Mouse (Mus musculus) midbrain, postnatal 0 days (tissue): ENCODE measurements at regions not wholly inside any gene's neighbourhood (a gene's known extent, or its start where the extent isn't known, plus 50 kb on each side); places are given as distances from the start of the nearest gene placed in this dataset.

Source experiments
- ATAC-seq: fragments of 200-750 bp; cut with Nextera tagmentation; 2 replicates; pipeline ENCODE4 v1.8.0; 2017; ENCODE audit warnings: moderate number of reproducible peaks, mild to moderate bottlenecking, moderate TSS enrichment, moderate library complexity; ENCODE audit not compliant: low FRiP score
- DNase-seq: peaks from one replicate; pipeline ENCODE4 v3.0.0-alpha.2; 2015; ENCODE audit warnings: low spot score
- H3K27ac ChIP-seq: fragments of 300-500 bp; sonication (generic); 2 replicates; pipeline ENCODE4 v1.5.1; 2014; ENCODE audit warnings: low read depth, mild to moderate bottlenecking, low read length, mixed read lengths
- H3K27me3 ChIP-seq: fragments of 300-500 bp; sonication (generic); 2 replicates; pipeline ENCODE4 v1.6.1; 2014; ENCODE audit warnings: low read length, control low read depth, mixed read lengths; ENCODE audit not compliant: insufficient read depth
- H3K36me3 ChIP-seq: fragments of 300-500 bp; sonication (generic); 2 replicates; pipeline ENCODE4 v1.6.1; 2014; ENCODE audit warnings: low read length, control low read depth, mixed read lengths; ENCODE audit not compliant: insufficient read depth
- H3K4me1 ChIP-seq: fragments of 300-500 bp; sonication (generic); 2 replicates; pipeline ENCODE4 v1.6.1; 2014; ENCODE audit warnings: mild to moderate bottlenecking, control low read depth, antibody characterized with exemption, low read length, mixed read lengths; ENCODE audit not compliant: insufficient read depth
- H3K4me2 ChIP-seq: fragments of 300-500 bp; sonication (generic); 2 replicates; pipeline ENCODE4 v1.6.1; 2014; ENCODE audit warnings: low read depth, mild to moderate bottlenecking, low read length, mixed read lengths; ENCODE audit not compliant: poor library complexity, severe bottlenecking
- H3K4me3 ChIP-seq: fragments of 300-500 bp; sonication (generic); 2 replicates; pipeline ENCODE4 v1.5.1; 2014; ENCODE audit warnings: low read depth, mild to moderate bottlenecking, low read length, moderate library complexity
- H3K9ac ChIP-seq: fragments of 300-500 bp; sonication (generic); replicated peaks from 2 replicates; pipeline ENCODE4 v1.6.1; 2014; ENCODE audit warnings: mild to moderate bottlenecking, low read length, moderate library complexity, mixed read lengths; ENCODE audit not compliant: poor library complexity, severe bottlenecking
- H3K9me3 ChIP-seq: fragments of 300-500 bp; sonication (generic); 2 replicates; pipeline ENCODE4 v1.6.1; 2016; ENCODE audit warnings: low read length, control low read depth
- CTCF ChIP-seq: IDR thresholded peaks from 2 replicates; pipeline ENCODE4 v1.5.1; 2016; ENCODE audit warnings: antibody characterized with exemption, mild to moderate bottlenecking
- WGBS: fragments of 180-500 bp; shearing (Covaris S2); extraction: QIAGEN DNeasy Blood & Tissue Kit; methylation state at CpG from one replicate; pipeline ENCODE4 v1.1.7; 2014; 5-methylcytosine and 5-hydroxymethylcytosine counted together

DNA sequence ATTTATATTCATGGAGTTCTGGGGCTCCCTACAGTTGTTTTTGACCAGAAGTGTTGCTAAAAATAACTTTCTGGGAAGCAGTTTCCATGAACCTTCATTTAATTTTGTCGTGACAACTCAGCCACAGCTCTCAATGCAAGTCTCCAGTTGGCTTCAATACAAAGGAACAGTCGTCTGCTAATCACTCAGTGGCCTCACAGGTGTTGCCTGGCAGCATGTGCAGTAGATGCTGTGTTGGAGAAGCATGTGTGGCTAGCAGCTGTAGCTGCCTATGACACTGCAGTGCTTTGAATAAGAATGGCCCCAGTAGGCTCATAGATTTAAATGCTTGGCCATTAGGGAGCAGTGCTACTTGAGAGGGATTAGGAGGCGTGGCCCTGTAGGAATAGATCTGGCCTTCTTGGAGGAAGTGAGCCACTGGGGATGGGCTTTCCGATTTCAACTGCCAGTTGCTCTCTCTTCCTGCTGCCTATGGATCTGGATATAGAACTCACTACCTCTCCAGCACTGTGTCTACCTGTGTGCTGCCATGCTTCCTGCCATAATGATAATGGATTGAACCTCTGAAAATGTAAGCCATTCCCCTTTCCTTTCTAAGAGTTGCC lies 428.5 kb upstream of the Prickle1 start:
- DNase-seq (peak; percentile 61), ATAC-seq (no peak)
- 55% methylated on average over 4 of the region's 4 CpGs for WGBS
- H3K27me3 ChIP-seq = no peaks in the 10 kb centered on the region
- TF ChIP-seq CTCF = no peak
- H3K9me3 ChIP-seq = no peaks in the 10 kb centered on the region
- no peak overlapping the region for H3K27ac ChIP-seq
- no peak overlapping the region for H3K4me3 ChIP-seq
- H3K36me3 ChIP-seq = no peaks in the 10 kb centered on the region
- no peak overlapping the region for H3K4me2 ChIP-seq
- H3K9ac ChIP-seq = no peak overlapping the region
- no peaks in the 10 kb centered on the region for H3K4me1 ChIP-seq

DNA sequence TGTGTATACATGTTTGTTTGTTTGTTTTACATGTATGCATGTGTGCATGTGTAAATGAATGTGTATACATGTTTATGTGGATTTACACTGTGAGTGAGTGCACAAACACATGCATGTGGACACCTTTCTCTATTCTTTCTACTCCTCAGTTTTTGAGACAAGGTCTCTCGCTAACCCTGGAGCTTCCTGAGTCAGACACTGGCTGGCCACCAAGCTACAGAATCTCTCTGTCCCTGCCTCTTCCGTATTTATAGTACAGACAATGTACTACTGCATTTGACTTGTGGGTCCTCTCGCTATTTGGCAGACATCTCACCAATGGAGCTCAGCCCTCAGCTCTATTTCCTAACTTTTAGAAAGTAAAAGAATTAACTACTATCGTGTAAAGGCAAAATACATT lies 427.8 kb upstream of the Prickle1 start:
- 81% methylated on average over 4 of the region's 4 CpGs for WGBS

DNA sequence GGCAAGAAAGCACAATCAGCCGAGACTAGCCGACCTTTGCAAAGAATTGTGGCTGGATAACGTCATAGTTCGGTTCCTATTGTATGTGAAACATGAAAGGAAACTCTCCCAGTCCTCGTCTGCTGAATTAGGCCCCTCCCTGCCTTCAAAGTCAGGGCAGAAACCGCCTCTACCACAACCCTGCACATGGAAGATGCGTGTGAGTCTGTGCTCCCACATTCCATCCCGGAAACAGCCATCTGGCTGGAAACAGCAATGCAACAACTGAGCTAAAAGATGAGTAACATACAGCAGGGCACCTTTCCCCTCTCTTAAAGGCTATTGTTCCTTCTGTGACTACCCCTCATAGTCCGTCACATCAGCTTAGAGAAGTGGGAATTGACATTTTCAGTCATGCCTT lies 422.1 kb upstream of the Prickle1 start:
- Histone ChIP-seq H3K4me2 (no peak overlapping the region), H3K36me3 (no peaks in the 10 kb centered on the region), H3K27ac (no peak overlapping the region), H3K9ac (no peak overlapping the region), H3K4me1 (no peaks in the 10 kb centered on the region), H3K9me3 (no peaks in the 10 kb centered on the region), H3K27me3 (no peaks in the 10 kb centered on the region), H3K4me3 (no peak overlapping the region)
- no peak for DNase-seq
- no peak for TF ChIP-seq CTCF
- no peak for ATAC-seq
- WGBS = 57% methylated on average over 9 of the region's 9 CpGs

More for the DNA sequence above, 427.8 kb upstream of the Prickle1 start:
- Histone ChIP-seq H3K4me3 (no peak overlapping the region), H3K4me2 (no peak overlapping the region), H3K9me3 (no peaks in the 10 kb centered on the region), H3K4me1 (no peaks in the 10 kb centered on the region), H3K27me3 (no peaks in the 10 kb centered on the region), H3K9ac (no peak overlapping the region), H3K27ac (no peak overlapping the region), H3K36me3 (no peaks in the 10 kb centered on the region)
- DNase-seq (no peak), ATAC-seq (no peak)
- no peak for TF ChIP-seq CTCF

DNA sequence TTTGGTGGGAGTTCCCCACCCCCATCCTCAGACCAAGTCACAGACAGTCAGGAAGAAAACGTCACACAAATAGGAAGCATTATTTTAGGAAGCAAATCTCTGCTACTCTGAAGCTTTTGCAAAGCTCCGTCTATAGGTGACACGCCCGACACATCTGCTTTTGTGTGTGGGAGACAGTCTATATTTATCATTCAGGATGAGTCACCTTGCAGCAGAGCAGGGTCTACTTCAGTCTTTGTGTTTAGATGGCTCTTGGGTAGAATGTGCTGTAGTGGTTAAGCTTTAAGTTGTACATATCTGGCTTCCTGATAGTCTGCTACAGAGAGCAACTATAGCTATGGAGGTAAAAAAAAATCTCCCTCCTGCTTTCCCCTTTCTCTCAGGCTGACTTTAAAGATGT lies 415.8 kb upstream of the Prickle1 start:
- Histone ChIP-seq H3K36me3 (no peaks in the 10 kb centered on the region), H3K4me2 (no peak overlapping the region), H3K9ac (no peak overlapping the region), H3K27me3 (no peaks in the 10 kb centered on the region), H3K9me3 (no peaks in the 10 kb centered on the region), H3K27ac (no peak overlapping the region), H3K4me3 (no peak overlapping the region), H3K4me1 (no peaks in the 10 kb centered on the region)
- no peak for TF ChIP-seq CTCF
- ATAC-seq (no peak), DNase-seq (no peak)
- WGBS = 67% methylated on average over 4 of the region's 4 CpGs

DNA sequence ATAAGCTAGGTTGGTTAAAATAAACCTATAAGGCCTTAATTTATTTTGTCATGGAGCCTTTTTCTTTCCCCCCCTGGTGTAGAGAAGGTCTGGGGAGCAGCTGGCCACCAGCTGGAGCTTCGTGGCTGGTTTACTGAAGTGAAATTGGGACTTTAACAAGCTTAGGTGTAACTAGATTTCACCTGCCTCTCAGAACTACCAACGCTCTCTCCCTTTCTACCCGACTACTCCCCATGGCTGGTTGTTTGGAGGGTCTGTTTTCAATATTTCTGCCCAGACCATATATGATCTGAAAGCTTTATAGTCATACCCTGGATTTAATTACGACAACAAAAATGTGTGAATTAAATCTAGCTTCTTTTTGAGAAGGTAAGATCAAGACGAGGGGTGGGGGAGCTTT lies 410.4 kb upstream of the Prickle1 start:
- H3K9ac ChIP-seq = no peak overlapping the region
- H3K36me3 ChIP-seq = no peaks in the 10 kb centered on the region
- no peak overlapping the region for H3K27ac ChIP-seq
- H3K27me3 ChIP-seq = no peaks in the 10 kb centered on the region
- H3K4me1 ChIP-seq = no peaks in the 10 kb centered on the region
- no peak for TF ChIP-seq CTCF
- ATAC-seq = no peak
- H3K4me2 ChIP-seq = no peak overlapping the region
- H3K9me3 ChIP-seq = no peaks in the 10 kb centered on the region
- H3K4me3 ChIP-seq = no peak overlapping the region
- WGBS = 87% methylated on average over 5 of the region's 5 CpGs
- DNase-seq = no peak

DNA sequence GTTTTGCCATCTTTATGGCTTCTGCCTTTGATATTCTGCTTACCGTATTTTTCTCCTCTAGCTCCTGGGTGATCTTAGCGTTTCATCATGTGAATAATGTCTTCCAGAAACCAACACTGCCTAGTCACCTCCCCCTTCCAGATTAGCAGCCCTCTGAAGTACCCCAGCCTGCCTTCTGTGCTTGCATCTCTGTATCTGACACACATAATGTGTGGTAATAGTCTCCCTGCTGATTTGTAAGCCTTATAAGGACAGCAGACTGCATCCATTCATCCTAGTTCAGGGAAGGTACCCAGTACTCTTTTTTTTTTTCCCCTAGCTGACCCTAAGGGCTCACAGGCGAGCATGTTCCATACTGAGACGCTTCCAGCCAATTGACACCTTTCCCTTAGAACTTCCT lies 409.2 kb upstream of the Prickle1 start:
- DNase-seq (no peak), ATAC-seq (no peak)
- Histone ChIP-seq H3K36me3 (no peaks in the 10 kb centered on the region), H3K9ac (no peak overlapping the region), H3K4me3 (no peak overlapping the region), H3K4me1 (no peaks in the 10 kb centered on the region), H3K27me3 (no peaks in the 10 kb centered on the region), H3K27ac (no peak overlapping the region), H3K9me3 (no peaks in the 10 kb centered on the region), H3K4me2 (no peak overlapping the region)
- TF ChIP-seq CTCF = no peak
- WGBS = 38% methylated on average over 4 of the region's 4 CpGs
